Mouse (Mus musculus): ENCODE measurements around the gene Gm44503. TPM values are rescaled to one million over a fixed set of nuclear protein-coding genes. Genes with fewer than 3 reads are reported as not detected.
A peak's percentile ranks its signal among the peaks of the same experiment; 100 is the strongest.

The Gm44503 gene
- polyA plus RNA-seq, 1 experiment from 2014 or later, result not detected

GRCm38 (mm10) chr9:72987703-72988102 lies 29.1 kb downstream of the Gm44503 start:
- H3K9me3 ChIP-seq (ENCODE audit: control insufficient read depth, low read length), result no peaks in the 10 kb centered on the region
- WGBS, result 58% methylated on average over 3 of the region's 3 CpGs

GRCm38 (mm10) chr9:72988706-72989105 lies 30.1 kb downstream of the Gm44503 start:
- ATAC-seq (ENCODE audit: low FRiP score) (no peak), DNase-seq (ENCODE audit: low spot score, missing footprints) (no peak)
- WGBS, result 85% methylated on average over 5 of the region's 5 CpGs
- H3K36me3 ChIP-seq (ENCODE audit: control insufficient read depth, insufficient read depth, low read length), result no peaks in the 10 kb centered on the region
- H3K4me1 ChIP-seq (ENCODE audit: control insufficient read depth, insufficient read depth, low read length), result peaks cover 11% of the 10 kb centered on the region; the same call in 1 of the 2 replicates
- H3K9ac ChIP-seq (ENCODE audit: low read length), result no peak overlapping the region
- H3K9me3 ChIP-seq (ENCODE audit: control insufficient read depth, low read length), result no peaks in the 10 kb centered on the region
- no peak overlapping the region for H3K27ac ChIP-seq (ENCODE audit: low read depth, low read length)
- no peak overlapping the region for H3K4me3 ChIP-seq (ENCODE audit: low read depth, low read length)
- H3K27me3 ChIP-seq (ENCODE audit: control insufficient read depth, insufficient read depth, low read length), result no peaks in the 10 kb centered on the region
- H3K4me2 ChIP-seq, result no peak overlapping the region

More at GRCm38 (mm10) chr9:72987703-72988102, 29.1 kb downstream of the Gm44503 start:
- Histone ChIP-seq H3K4me2 (no peak overlapping the region), H3K4me1 (ENCODE audit: control insufficient read depth, insufficient read depth, low read length) (peaks cover 11% of the 10 kb centered on the region; the same call in 1 of the 2 replicates), H3K27ac (ENCODE audit: low read depth, low read length) (no peak overlapping the region), H3K27me3 (ENCODE audit: control insufficient read depth, insufficient read depth, low read length) (no peaks in the 10 kb centered on the region), H3K9ac (ENCODE audit: low read length) (no peak overlapping the region), H3K4me3 (ENCODE audit: low read depth, low read length) (no peak overlapping the region), H3K36me3 (ENCODE audit: control insufficient read depth, insufficient read depth, low read length) (no peaks in the 10 kb centered on the region)
- no peak for ATAC-seq (ENCODE audit: low FRiP score)
- DNase-seq (ENCODE audit: low spot score, missing footprints), result no peak

- H3K9me3 ChIP-seq (ENCODE audit: control insufficient read depth, low read length), result no peaks in the 10 kb centered on the region
- H3K27ac ChIP-seq (ENCODE audit: low read depth, low read length), result no peak overlapping the region
- DNase-seq (ENCODE audit: low spot score, missing footprints) (no peak), ATAC-seq (ENCODE audit: low FRiP score) (no peak)
- no peak overlapping the region for H3K4me2 ChIP-seq
- no peaks in the 10 kb centered on the region for H3K27me3 ChIP-seq (ENCODE audit: control insufficient read depth, insufficient read depth, low read length)
- no peak overlapping the region for H3K4me3 ChIP-seq (ENCODE audit: low read depth, low read length)
- H3K36me3 ChIP-seq (ENCODE audit: control insufficient read depth, insufficient read depth, low read length), result no peaks in the 10 kb centered on the region
- 93% methylated on average over 2 of the region's 2 CpGs for WGBS
- H3K4me1 ChIP-seq (ENCODE audit: control insufficient read depth, insufficient read depth, low read length), result 0 out of 2 replicates have a peak, but pooled peaks cover 2% of the 10 kb centered on the region
- no peak overlapping the region for H3K9ac ChIP-seq (ENCODE audit: low read length)
Observed at GRCm38 (mm10) chr9:72991420-72991819, 32.8 kb downstream of the Gm44503 start.

GRCm38 (mm10) chr9:72992576-72992975 lies 33.9 kb downstream of the Gm44503 start:
- Histone ChIP-seq H3K9me3 (ENCODE audit: control insufficient read depth, low read length) (no peaks in the 10 kb centered on the region), H3K36me3 (ENCODE audit: control insufficient read depth, insufficient read depth, low read length) (no peaks in the 10 kb centered on the region), H3K27ac (ENCODE audit: low read depth, low read length) (no peak overlapping the region), H3K4me2 (no peak overlapping the region), H3K4me3 (ENCODE audit: low read depth, low read length) (no peak overlapping the region), H3K4me1 (ENCODE audit: control insufficient read depth, insufficient read depth, low read length) (no peaks in the 10 kb centered on the region), H3K27me3 (ENCODE audit: control insufficient read depth, insufficient read depth, low read length) (no peaks in the 10 kb centered on the region), H3K9ac (ENCODE audit: low read length) (no peak overlapping the region)
- 88% methylated on average over 5 of the region's 5 CpGs for WGBS
- peak; percentile 2 for DNase-seq (ENCODE audit: low spot score, missing footprints)
- ATAC-seq (ENCODE audit: low FRiP score), result no peak

- H3K27me3 ChIP-seq (ENCODE audit: control insufficient read depth, insufficient read depth, low read length), result no peaks in the 10 kb centered on the region
- DNase-seq (ENCODE audit: low spot score, missing footprints) (no peak), ATAC-seq (ENCODE audit: low FRiP score) (no peak)
- H3K4me2 ChIP-seq, result no peak overlapping the region
- H3K9ac ChIP-seq (ENCODE audit: low read length), result no peak overlapping the region
- H3K4me1 ChIP-seq (ENCODE audit: control insufficient read depth, insufficient read depth, low read length), result no peaks in the 10 kb centered on the region
- H3K4me3 ChIP-seq (ENCODE audit: low read depth, low read length), result no peak overlapping the region
- no peak overlapping the region for H3K27ac ChIP-seq (ENCODE audit: low read depth, low read length)
- H3K36me3 ChIP-seq (ENCODE audit: control insufficient read depth, insufficient read depth, low read length), result no peaks in the 10 kb centered on the region
- H3K9me3 ChIP-seq (ENCODE audit: control insufficient read depth, low read length), result no peaks in the 10 kb centered on the region
Observed at GRCm38 (mm10) chr9:72996167-72996566, 37.5 kb downstream of the Gm44503 start.

- no peak for DNase-seq (ENCODE audit: low spot score, missing footprints)
- Histone ChIP-seq H3K4me1 (ENCODE audit: control insufficient read depth, insufficient read depth, low read length) (no peaks in the 10 kb centered on the region), H3K9ac (ENCODE audit: low read length) (no peak overlapping the region), H3K36me3 (ENCODE audit: control insufficient read depth, insufficient read depth, low read length) (no peaks in the 10 kb centered on the region), H3K27me3 (ENCODE audit: control insufficient read depth, insufficient read depth, low read length) (no peaks in the 10 kb centered on the region), H3K27ac (ENCODE audit: low read depth, low read length) (no peak overlapping the region), H3K4me2 (no peak overlapping the region), H3K9me3 (ENCODE audit: control insufficient read depth, low read length) (no peaks in the 10 kb centered on the region), H3K4me3 (ENCODE audit: low read depth, low read length) (no peak overlapping the region)
- WGBS, result 64% methylated on average over 7 of the region's 7 CpGs
- ATAC-seq (ENCODE audit: low FRiP score), result no peak
Observed at GRCm38 (mm10) chr9:72996806-72997205, 38.2 kb downstream of the Gm44503 start.

- H3K4me1 ChIP-seq (ENCODE audit: control insufficient read depth, insufficient read depth, low read length), result no peaks in the 10 kb centered on the region
- ATAC-seq (ENCODE audit: low FRiP score) (no peak), DNase-seq (ENCODE audit: low spot score, missing footprints) (peak; percentile 12)
- H3K9ac ChIP-seq (ENCODE audit: low read length), result no peak overlapping the region
- H3K27me3 ChIP-seq (ENCODE audit: control insufficient read depth, insufficient read depth, low read length), result no peaks in the 10 kb centered on the region
- no peak overlapping the region for H3K4me2 ChIP-seq
- H3K9me3 ChIP-seq (ENCODE audit: control insufficient read depth, low read length), result no peaks in the 10 kb centered on the region
- H3K36me3 ChIP-seq (ENCODE audit: control insufficient read depth, insufficient read depth, low read length), result no peaks in the 10 kb centered on the region
- H3K4me3 ChIP-seq (ENCODE audit: low read depth, low read length), result no peak overlapping the region
- 68% methylated on average over 2 of the region's 2 CpGs for WGBS
- no peak overlapping the region for H3K27ac ChIP-seq (ENCODE audit: low read depth, low read length)
Observed at GRCm38 (mm10) chr9:73000487-73000886, 41.8 kb downstream of the Gm44503 start.

- no peaks in the 10 kb centered on the region for H3K4me1 ChIP-seq (ENCODE audit: control insufficient read depth, insufficient read depth, low read length)
- no peak overlapping the region for H3K9ac ChIP-seq (ENCODE audit: low read length)
- ATAC-seq (ENCODE audit: low FRiP score) (no peak), DNase-seq (ENCODE audit: low spot score, missing footprints) (peak; percentile 6)
- WGBS, result 90% methylated on average over 13 of the region's 13 CpGs
- H3K4me2 ChIP-seq, result no peak overlapping the region
- no peak overlapping the region for H3K4me3 ChIP-seq (ENCODE audit: low read depth, low read length)
- H3K36me3 ChIP-seq (ENCODE audit: control insufficient read depth, insufficient read depth, low read length), result no peaks in the 10 kb centered on the region
- no peak overlapping the region for H3K27ac ChIP-seq (ENCODE audit: low read depth, low read length)
- no peaks in the 10 kb centered on the region for H3K27me3 ChIP-seq (ENCODE audit: control insufficient read depth, insufficient read depth, low read length)
- no peaks in the 10 kb centered on the region for H3K9me3 ChIP-seq (ENCODE audit: control insufficient read depth, low read length)
Observed at GRCm38 (mm10) chr9:73001314-73002011, 42.8 kb downstream of the Gm44503 start.

- no peak overlapping the region for H3K27ac ChIP-seq (ENCODE audit: low read depth, low read length)
- ATAC-seq (ENCODE audit: low FRiP score) (no peak), DNase-seq (ENCODE audit: low spot score, missing footprints) (no peak)
- no peaks in the 10 kb centered on the region for H3K4me1 ChIP-seq (ENCODE audit: control insufficient read depth, insufficient read depth, low read length)
- H3K4me2 ChIP-seq, result no peak overlapping the region
- 67% methylated on average over 3 of the region's 3 CpGs for WGBS
- no peaks in the 10 kb centered on the region for H3K27me3 ChIP-seq (ENCODE audit: control insufficient read depth, insufficient read depth, low read length)
- no peak overlapping the region for H3K9ac ChIP-seq (ENCODE audit: low read length)
- no peak overlapping the region for H3K4me3 ChIP-seq (ENCODE audit: low read depth, low read length)
- no peaks in the 10 kb centered on the region for H3K36me3 ChIP-seq (ENCODE audit: control insufficient read depth, insufficient read depth, low read length)
- H3K9me3 ChIP-seq (ENCODE audit: control insufficient read depth, low read length), result no peaks in the 10 kb centered on the region
Observed at GRCm38 (mm10) chr9:73002177-73002576, 43.5 kb downstream of the Gm44503 start.
